ENCODE assay signal across 23 mouse cellular contexts in the genomic region with DNA sequence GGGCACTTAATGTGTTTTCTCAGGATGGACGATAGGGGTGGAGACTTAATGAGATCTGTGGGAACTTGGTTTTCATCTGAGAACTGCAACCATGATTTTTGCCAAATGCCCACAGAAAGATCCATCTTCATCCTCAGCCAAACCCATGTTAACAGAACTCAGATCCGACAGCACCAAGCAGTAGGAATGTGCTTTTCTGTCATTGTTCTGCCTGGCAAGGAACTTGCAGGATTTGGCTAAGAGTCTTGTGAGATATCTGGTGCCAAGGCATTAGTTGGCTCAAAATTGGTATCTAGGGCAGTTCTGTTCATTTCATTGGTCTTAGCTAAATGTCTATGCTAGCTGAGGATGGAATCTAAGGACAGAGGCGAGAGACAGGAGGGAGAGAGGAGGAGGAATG.
A peak's percentile ranks its signal among the peaks of the same experiment; 100 is the strongest.
DNase-seq lines count a peak whose midpoint lies in the region; ATAC-seq and TF ChIP-seq lines count a peak whose summit lies in the region.
"Had no signal": no experiment of that assay in that cellular context is flagged by ENCODE, and none has a peak within 500 bp of the region (broad histone marks: within the 10 kb centered on the region; RNA-seq: fewer than 3 reads in every experiment).

No protein-coding gene starts in this region.

- no peaks in the 10 kb centered on the region for H3K9me3 ChIP-seq in midbrain, postnatal 0 days (ENCODE audit: low read length)
- H3K9me3 ChIP-seq in midbrain, embryonic 11.5 days (ENCODE audit: control insufficient read depth, low read length): no peaks in the 10 kb centered on the region
- no peaks in the 10 kb centered on the region for H3K9me3 ChIP-seq in lung, postnatal 0 days (ENCODE audit: low read length)
- H3K9me3 ChIP-seq: hindbrain, embryonic 15.5 days; limb, embryonic 13.5 days; liver, embryonic 12.5 days; midbrain, embryonic 13.5 days had no signal

- TF ChIP-seq CTCF in midbrain, postnatal 0 days (IDR thresholded peaks at IDR 0.05): no peak
- no peak for TF ChIP-seq CTCF in lung, postnatal 0 days (IDR thresholded peaks at IDR 0.05)

- no peak for TF ChIP-seq EP300 in lung, postnatal 0 days (IDR thresholded peaks at IDR 0.05)

- no peak overlapping the region for H3K4me3 ChIP-seq in midbrain, postnatal 0 days (ENCODE audit: low read depth, low read length)
- no peak overlapping the region for H3K4me3 ChIP-seq in midbrain, embryonic 11.5 days (ENCODE audit: low read depth, low read length)
- H3K4me3 ChIP-seq in lung, postnatal 0 days (ENCODE audit: low read depth, low read length): no peak overlapping the region
- H3K4me3 ChIP-seq: heart, adult 2 months; hindbrain, embryonic 15.5 days; limb, embryonic 13.5 days; liver, embryonic 12.5 days; midbrain, embryonic 13.5 days had no signal

- DNase-seq in frontal cortex, adult 2 months (ENCODE audit: extremely low spot score in 1 of 2, low spot score in 1 of 2): peak; percentile 3 to 45
- DNase-seq in frontal cortex, postnatal 25 days (ENCODE audit: low spot score in 2 of 2): no peak
- peak; percentile 56 for DNase-seq in midbrain, postnatal 0 days (ENCODE audit: low spot score)
- no peak for DNase-seq in midbrain, embryonic 11.5 days (ENCODE audit: low spot score, missing footprints)
- DNase-seq in brain, adult 2 months (ENCODE audit: low read depth, low spot score): peak; percentile 47
- peak; percentile 3 to 22 for DNase-seq in left cerebral cortex, adult 9 months (ENCODE audit: low spot score in 2 of 2)
- no peak for DNase-seq in lung, postnatal 0 days (ENCODE audit: low spot score)
- DNase-seq in kidney, postnatal 10 days: no peak
- DNase-seq: adrenal gland, adult 2 months; gastrocnemius, postnatal 36 days; heart, adult 2 months; heart, postnatal 36 days; kidney, postnatal 36 days; lung, adult 18-20 months; lung, postnatal 14 days; retina, postnatal 1 day; spleen, adult 18-20 months had no signal

- WGBS in midbrain, postnatal 0 days: 68% methylated on average over 3 of the region's 3 CpGs
- 87% methylated on average over 3 of the region's 3 CpGs for WGBS in midbrain, embryonic 11.5 days
- 58% methylated on average over 3 of the region's 3 CpGs for WGBS in lung, postnatal 0 days

- H3K4me1 ChIP-seq in midbrain, postnatal 0 days (ENCODE audit: insufficient read depth, low read length): no peaks in the 10 kb centered on the region
- no peaks in the 10 kb centered on the region for H3K4me1 ChIP-seq in midbrain, embryonic 11.5 days (ENCODE audit: control insufficient read depth, insufficient read depth, low read length)
- no peaks in the 10 kb centered on the region for H3K4me1 ChIP-seq in lung, postnatal 0 days (ENCODE audit: insufficient read depth, low read depth, low read length)
- H3K4me1 ChIP-seq: hindbrain, embryonic 15.5 days; limb, embryonic 13.5 days; liver, embryonic 12.5 days; midbrain, embryonic 13.5 days had no signal

- no peaks in the 10 kb centered on the region for H3K27me3 ChIP-seq in midbrain, postnatal 0 days (ENCODE audit: insufficient read depth, low read length)
- no peaks in the 10 kb centered on the region for H3K27me3 ChIP-seq in midbrain, embryonic 11.5 days (ENCODE audit: control insufficient read depth, insufficient read depth, low read length)
- no peaks in the 10 kb centered on the region for H3K27me3 ChIP-seq in lung, postnatal 0 days (replicated peaks; ENCODE audit: insufficient read depth, low read length)
- H3K27me3 ChIP-seq: hindbrain, embryonic 15.5 days; limb, embryonic 13.5 days; liver, embryonic 12.5 days; midbrain, embryonic 13.5 days; Patski had no signal

- ATAC-seq in midbrain, postnatal 0 days (ENCODE audit: low FRiP score): no peak
- no peak for ATAC-seq in midbrain, embryonic 11.5 days (ENCODE audit: low FRiP score)
- ATAC-seq in lung, postnatal 0 days: no peak
- ATAC-seq: intestine, embryonic 16.5 days; liver, embryonic 12.5 days; midbrain, embryonic 13.5 days; Patski had no signal

- H3K27ac ChIP-seq in midbrain, postnatal 0 days (ENCODE audit: low read depth, low read length): no peak overlapping the region
- H3K27ac ChIP-seq in midbrain, embryonic 11.5 days (ENCODE audit: low read depth, low read length): no peak overlapping the region
- no peak overlapping the region for H3K27ac ChIP-seq in lung, postnatal 0 days (ENCODE audit: low read length)
- H3K27ac ChIP-seq: heart, adult 2 months; hindbrain, embryonic 15.5 days; limb, embryonic 13.5 days; liver, embryonic 12.5 days; midbrain, embryonic 13.5 days had no signal

- H3K9ac ChIP-seq in midbrain, postnatal 0 days (replicated peaks; ENCODE audit: low read length, poor library complexity, severe bottlenecking): no peak overlapping the region
- no peak overlapping the region for H3K9ac ChIP-seq in midbrain, embryonic 11.5 days (ENCODE audit: low read length)
- no peak overlapping the region for H3K9ac ChIP-seq in lung, postnatal 0 days (replicated peaks; ENCODE audit: low read depth)
- H3K9ac ChIP-seq: hindbrain, embryonic 15.5 days; limb, embryonic 13.5 days; liver, embryonic 12.5 days; midbrain, embryonic 13.5 days had no signal

- H3K4me2 ChIP-seq in midbrain, postnatal 0 days (ENCODE audit: low read depth, low read length, poor library complexity, severe bottlenecking): no peak overlapping the region
- H3K4me2 ChIP-seq in midbrain, embryonic 11.5 days: no peak overlapping the region
- no peak overlapping the region for H3K4me2 ChIP-seq in lung, postnatal 0 days (replicated peaks; ENCODE audit: low read depth, low read length)
- H3K4me2 ChIP-seq: hindbrain, embryonic 15.5 days; limb, embryonic 13.5 days; liver, embryonic 12.5 days; midbrain, embryonic 13.5 days had no signal

- H3K36me3 ChIP-seq in midbrain, postnatal 0 days (ENCODE audit: insufficient read depth, low read length): no peaks in the 10 kb centered on the region
- no peaks in the 10 kb centered on the region for H3K36me3 ChIP-seq in midbrain, embryonic 11.5 days (ENCODE audit: control insufficient read depth, insufficient read depth, low read length)
- H3K36me3 ChIP-seq in lung, postnatal 0 days (ENCODE audit: insufficient read depth, low read length): no peaks in the 10 kb centered on the region
- H3K36me3 ChIP-seq: hindbrain, embryonic 15.5 days; limb, embryonic 13.5 days; liver, embryonic 12.5 days; midbrain, embryonic 13.5 days had no signal

Comparison
In these comparisons a context has a peak if more than half of its experiments do, and no peak if none do; other contexts are left out.
1. DNase-seq: peak in frontal cortex, adult 2 months (2 of 2), midbrain, postnatal 0 days (single experiment), brain, adult 2 months (single experiment) and left cerebral cortex, adult 9 months (2 of 2); none in frontal cortex, postnatal 25 days (0 of 2), midbrain, embryonic 11.5 days (single experiment), lung, postnatal 0 days (single experiment) and kidney, postnatal 10 days (single experiment).